Mouse (Mus musculus): ENCODE data around the gene Nup62. TPM values are rescaled to one million over a fixed set of nuclear protein-coding genes. Genes with fewer than 3 reads are reported as not detected.

The Nup62 gene
- polyA plus RNA-seq, 1 experiment from 2014 or later = 98.6 TPM

DNA sequence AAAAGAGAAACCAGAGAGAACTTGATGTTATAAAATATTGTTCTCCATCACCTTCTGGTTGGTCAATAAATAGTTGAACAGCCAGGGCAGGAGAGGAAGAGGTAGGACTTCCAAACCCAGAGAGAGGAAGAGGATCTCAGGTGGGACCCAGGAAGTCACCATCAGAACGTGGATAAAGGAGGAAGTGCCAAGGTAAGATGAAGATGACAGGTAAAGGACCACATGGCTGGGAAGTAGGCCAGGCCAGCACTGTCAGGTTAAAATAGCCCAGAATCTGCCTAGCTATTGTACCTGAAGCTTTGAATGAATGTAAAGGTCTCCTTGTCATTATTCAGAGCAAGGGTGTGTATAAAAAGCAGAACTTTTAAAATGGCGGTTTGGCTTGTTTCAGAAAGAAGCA is 7.0 kb upstream of the Nup62 start:
- Histone ChIP-seq H3K27ac (ENCODE audit: low read length) (no peak overlapping the region), H3K9me3 (ENCODE audit: control insufficient read depth, low read length) (no peaks in the 10 kb centered on the region), H3K36me3 (ENCODE audit: control insufficient read depth, insufficient read depth, low read length) (peaks cover 5% of the 10 kb centered on the region), H3K4me2 (ENCODE audit: low read depth, low read length) (no peak overlapping the region), H3K27me3 (ENCODE audit: control insufficient read depth, insufficient read depth, low read depth, low read length) (no peaks in the 10 kb centered on the region), H3K4me1 (replicated peaks; ENCODE audit: control insufficient read depth, insufficient read depth, low read length) (no peaks in the 10 kb centered on the region), H3K4me3 (ENCODE audit: low read length) (no peak overlapping the region), H3K9ac (ENCODE audit: low read length) (no peak overlapping the region)
- ATAC-seq (ENCODE audit: low read depth) = no peak
- whole genome bisulfite sequencing = 77% methylated on average over 2 of the region's 2 CpGs

DNA sequence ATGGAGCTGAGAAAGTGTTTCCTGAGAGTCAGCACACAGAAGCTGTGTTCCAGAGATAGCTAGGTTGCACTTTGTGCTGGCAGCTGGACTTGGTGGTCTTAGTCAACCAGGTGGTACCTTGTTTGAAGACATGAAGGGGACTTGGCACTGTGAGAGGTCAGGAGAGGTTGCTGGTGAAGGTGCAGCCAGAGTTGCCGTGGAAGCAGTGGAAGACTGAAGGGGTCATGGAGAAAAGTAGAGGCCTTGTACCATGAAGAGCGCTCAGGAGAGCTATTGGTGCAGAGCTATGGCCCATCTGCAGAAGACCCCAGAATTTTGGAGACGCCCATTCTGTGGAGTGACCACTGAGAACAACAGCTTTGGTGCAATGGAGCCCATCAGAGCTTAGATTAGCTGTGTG is 6.4 kb upstream of the Nup62 start:
- Histone ChIP-seq H3K9ac (ENCODE audit: low read length) (no peak overlapping the region), H3K9me3 (ENCODE audit: control insufficient read depth, low read length) (no peaks in the 10 kb centered on the region), H3K4me1 (replicated peaks; ENCODE audit: control insufficient read depth, insufficient read depth, low read length) (no peaks in the 10 kb centered on the region), H3K4me3 (ENCODE audit: low read length) (no peak overlapping the region), H3K27me3 (ENCODE audit: control insufficient read depth, insufficient read depth, low read depth, low read length) (no peaks in the 10 kb centered on the region), H3K27ac (ENCODE audit: low read length) (no peak overlapping the region), H3K4me2 (ENCODE audit: low read depth, low read length) (no peak overlapping the region), H3K36me3 (ENCODE audit: control insufficient read depth, insufficient read depth, low read length) (peaks cover 7% of the 10 kb centered on the region)
- WGBS = 91% methylated on average over 3 of the region's 3 CpGs
- no peak for ATAC-seq (ENCODE audit: low read depth)

DNA sequence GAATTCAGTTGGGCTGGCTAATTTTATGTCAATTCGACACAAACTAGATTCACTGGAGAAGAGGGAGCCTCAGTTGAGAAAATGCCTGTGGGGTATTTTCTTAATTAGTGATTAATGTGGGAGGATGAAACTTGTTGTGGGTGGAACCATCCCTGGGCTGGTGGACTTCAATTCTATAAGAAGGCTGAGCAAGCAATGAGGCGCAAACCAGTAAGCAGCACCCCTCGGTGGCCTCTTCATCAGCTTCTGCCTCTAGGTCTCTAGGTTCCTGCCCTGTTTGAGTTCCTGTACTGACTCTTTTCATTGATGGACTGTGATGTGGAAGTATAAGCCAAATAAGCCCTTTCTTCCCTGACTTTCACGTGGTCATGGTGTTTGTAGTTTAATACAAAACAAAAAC is 5.5 kb upstream of the Nup62 start:
- H3K4me1 ChIP-seq (replicated peaks; ENCODE audit: control insufficient read depth, insufficient read depth, low read length) = peaks cover 5% of the 10 kb centered on the region; the same call in 1 of the 2 replicates
- ATAC-seq (ENCODE audit: low read depth) = no peak
- WGBS = 80% methylated on average over 4 of the region's 4 CpGs

DNA sequence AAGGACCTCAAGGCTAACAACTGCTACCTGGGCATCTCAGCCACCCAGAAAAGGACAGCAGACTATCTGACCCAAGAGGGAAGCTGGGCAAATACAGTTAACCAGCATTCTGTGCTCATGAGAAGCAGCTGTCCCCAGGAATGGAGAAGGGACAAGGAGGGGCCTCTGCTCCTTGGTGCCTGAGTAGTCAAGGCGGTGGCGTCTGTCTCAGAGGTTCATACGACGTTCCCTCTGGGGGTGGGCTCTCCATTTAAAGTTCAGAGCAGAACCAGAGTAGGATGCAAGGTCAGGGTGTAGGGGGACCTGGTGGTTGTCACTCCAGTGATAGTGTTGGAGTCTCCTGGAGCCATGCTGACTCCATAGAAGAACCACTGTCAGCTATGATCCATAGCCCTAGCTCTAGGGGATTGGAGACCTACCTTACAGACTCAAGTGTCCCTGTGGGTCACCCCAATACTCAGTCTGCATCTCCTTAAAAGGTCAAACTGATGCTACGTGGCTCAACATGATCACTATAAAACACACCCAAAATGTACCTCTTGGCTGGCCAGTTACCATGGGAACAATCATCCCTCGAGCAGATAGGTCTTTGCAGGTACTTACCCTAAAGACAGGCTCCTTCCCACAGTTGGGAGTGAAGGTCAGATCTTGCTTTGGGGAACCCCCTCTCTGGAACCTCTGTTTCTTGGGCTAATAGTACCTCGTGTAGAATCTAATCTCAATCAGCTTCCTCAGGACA is 4.9 kb upstream of the Nup62 start:
- H3K9me3 ChIP-seq (ENCODE audit: control insufficient read depth, low read length) = no peaks in the 10 kb centered on the region
- WGBS = 80% methylated on average over 7 of the region's 7 CpGs
- no peak overlapping the region for H3K27ac ChIP-seq (ENCODE audit: low read length)
- peaks cover 7% of the 10 kb centered on the region for H3K36me3 ChIP-seq (ENCODE audit: control insufficient read depth, insufficient read depth, low read length)
- H3K4me3 ChIP-seq (ENCODE audit: low read length) = no peak overlapping the region
- H3K27me3 ChIP-seq (ENCODE audit: control insufficient read depth, insufficient read depth, low read depth, low read length) = no peaks in the 10 kb centered on the region
- no peak overlapping the region for H3K9ac ChIP-seq (ENCODE audit: low read length)
- H3K4me1 ChIP-seq (replicated peaks; ENCODE audit: control insufficient read depth, insufficient read depth, low read length) = peaks cover 5% of the 10 kb centered on the region; the same call in 1 of the 2 replicates
- H3K4me2 ChIP-seq (ENCODE audit: low read depth, low read length) = no peak overlapping the region
- ATAC-seq (ENCODE audit: low read depth) = no peak

More for the DNA sequence above, 5.5 kb upstream of the Nup62 start:
- Histone ChIP-seq H3K27me3 (ENCODE audit: control insufficient read depth, insufficient read depth, low read depth, low read length) (no peaks in the 10 kb centered on the region), H3K9me3 (ENCODE audit: control insufficient read depth, low read length) (no peaks in the 10 kb centered on the region), H3K4me2 (ENCODE audit: low read depth, low read length) (no peak overlapping the region), H3K9ac (ENCODE audit: low read length) (no peak overlapping the region), H3K4me3 (ENCODE audit: low read length) (no peak overlapping the region), H3K36me3 (ENCODE audit: control insufficient read depth, insufficient read depth, low read length) (peaks cover 7% of the 10 kb centered on the region), H3K27ac (ENCODE audit: low read length) (no peak overlapping the region)

DNA sequence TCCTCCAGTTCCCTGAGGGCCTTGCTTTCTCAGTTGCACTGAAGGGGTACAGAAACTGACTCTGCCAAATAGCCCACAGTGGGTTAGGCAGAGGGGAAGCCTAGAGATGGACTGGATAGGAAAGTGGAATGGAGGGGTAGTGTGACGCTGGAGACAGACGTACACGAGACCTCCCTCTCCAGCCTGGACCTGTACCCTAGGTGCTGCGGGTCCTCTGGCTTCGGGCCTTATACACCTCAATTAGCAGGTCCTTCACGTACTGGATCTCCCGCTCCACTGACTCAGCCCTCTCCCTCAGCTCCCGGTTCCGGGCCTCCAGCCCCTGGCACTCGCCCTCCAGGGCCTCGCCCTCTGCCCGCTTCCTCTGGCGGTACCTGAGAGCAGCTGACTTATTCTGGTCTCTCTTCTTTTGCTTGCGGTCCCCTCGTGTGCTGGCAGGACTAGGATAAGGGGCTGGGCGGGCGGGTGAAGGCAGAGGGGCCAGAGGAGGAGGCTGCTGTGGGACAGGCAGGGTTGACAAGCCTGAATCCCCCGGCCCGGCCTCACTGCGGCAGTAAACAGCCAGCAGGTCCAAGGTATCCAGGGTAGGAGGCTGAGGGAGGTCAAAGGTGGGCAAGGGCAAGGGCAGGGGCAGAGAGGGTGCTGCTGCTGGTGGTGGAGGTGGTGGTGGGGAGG is 3.1 kb upstream of the Nup62 start:
- Histone ChIP-seq H3K4me3 (ENCODE audit: low read length) (no peak overlapping the region), H3K27me3 (ENCODE audit: control insufficient read depth, insufficient read depth, low read depth, low read length) (no peaks in the 10 kb centered on the region), H3K9ac (ENCODE audit: low read length) (no peak overlapping the region), H3K36me3 (ENCODE audit: control insufficient read depth, insufficient read depth, low read length) (peaks cover 7% of the 10 kb centered on the region), H3K4me1 (replicated peaks; ENCODE audit: control insufficient read depth, insufficient read depth, low read length) (peaks cover 9% of the 10 kb centered on the region), H3K27ac (ENCODE audit: low read length) (no peak overlapping the region), H3K9me3 (ENCODE audit: control insufficient read depth, low read length) (no peaks in the 10 kb centered on the region), H3K4me2 (ENCODE audit: low read depth, low read length) (no peak overlapping the region)
- no peak for ATAC-seq (ENCODE audit: low read depth)
- WGBS = 89% methylated on average over 20 of the region's 20 CpGs

DNA sequence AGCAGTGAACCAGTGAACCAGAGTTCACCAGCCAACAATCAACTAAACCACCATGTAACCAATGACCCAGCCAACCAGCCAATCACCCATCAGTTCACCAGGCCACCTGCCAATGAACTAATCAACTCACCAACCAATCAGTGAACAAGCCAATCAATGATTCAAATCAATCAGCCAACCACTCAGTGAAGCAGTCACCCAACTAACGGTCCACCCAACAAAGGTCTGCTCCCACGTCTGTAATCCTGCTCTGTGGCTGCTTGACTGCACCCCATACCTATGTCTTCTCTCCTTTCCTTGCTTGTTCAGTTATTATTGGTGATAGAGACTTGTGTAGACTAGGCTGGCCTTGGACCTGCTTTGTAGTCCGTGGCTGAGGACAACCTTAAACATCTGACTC is 1.9 kb upstream of the Nup62 start:
- Histone ChIP-seq H3K27me3 (ENCODE audit: control insufficient read depth, insufficient read depth, low read depth, low read length) (no peaks in the 10 kb centered on the region), H3K4me1 (replicated peaks; ENCODE audit: control insufficient read depth, insufficient read depth, low read length) (peaks cover 21% of the 10 kb centered on the region), H3K36me3 (ENCODE audit: control insufficient read depth, insufficient read depth, low read length) (peaks cover 7% of the 10 kb centered on the region), H3K9ac (ENCODE audit: low read length) (no peak overlapping the region), H3K4me2 (ENCODE audit: low read depth, low read length) (no peak overlapping the region), H3K27ac (ENCODE audit: low read length) (no peak overlapping the region), H3K4me3 (ENCODE audit: low read length) (no peak overlapping the region), H3K9me3 (ENCODE audit: control insufficient read depth, low read length) (no peaks in the 10 kb centered on the region)
- no peak for ATAC-seq (ENCODE audit: low read depth)
- 88% methylated on average over 3 of the region's 3 CpGs for WGBS

DNA sequence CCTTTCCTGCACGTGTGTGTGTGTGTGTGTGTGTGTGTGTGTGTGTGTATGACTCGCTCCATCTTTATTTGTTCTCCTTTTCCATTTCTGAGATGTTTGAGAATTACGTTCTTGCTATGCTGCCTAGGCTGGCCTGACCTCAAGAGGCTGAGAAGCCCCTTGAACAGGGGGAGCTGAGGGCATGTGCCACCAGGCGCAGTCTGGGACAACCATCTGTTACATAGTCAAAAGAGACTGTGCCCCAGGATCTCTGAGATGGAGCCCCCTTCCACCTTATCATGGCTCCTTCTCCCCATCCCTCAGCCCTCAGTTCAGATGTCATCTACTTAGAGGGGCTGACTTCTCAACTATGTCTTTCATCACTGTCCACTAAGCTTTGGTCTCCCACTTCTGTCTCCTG is 1.5 kb upstream of the Nup62 start:
- Histone ChIP-seq H3K27ac (ENCODE audit: low read length) (no peak overlapping the region), H3K4me2 (ENCODE audit: low read depth, low read length) (no peak overlapping the region), H3K4me3 (ENCODE audit: low read length) (no peak overlapping the region), H3K4me1 (replicated peaks; ENCODE audit: control insufficient read depth, insufficient read depth, low read length) (peaks cover 25% of the 10 kb centered on the region), H3K27me3 (ENCODE audit: control insufficient read depth, insufficient read depth, low read depth, low read length) (no peaks in the 10 kb centered on the region), H3K9me3 (ENCODE audit: control insufficient read depth, low read length) (no peaks in the 10 kb centered on the region), H3K36me3 (ENCODE audit: control insufficient read depth, insufficient read depth, low read length) (peaks cover 7% of the 10 kb centered on the region), H3K9ac (ENCODE audit: low read length) (no peak overlapping the region)
- no peak for ATAC-seq (ENCODE audit: low read depth)
- 83% methylated on average over 4 of the region's 4 CpGs for WGBS

DNA sequence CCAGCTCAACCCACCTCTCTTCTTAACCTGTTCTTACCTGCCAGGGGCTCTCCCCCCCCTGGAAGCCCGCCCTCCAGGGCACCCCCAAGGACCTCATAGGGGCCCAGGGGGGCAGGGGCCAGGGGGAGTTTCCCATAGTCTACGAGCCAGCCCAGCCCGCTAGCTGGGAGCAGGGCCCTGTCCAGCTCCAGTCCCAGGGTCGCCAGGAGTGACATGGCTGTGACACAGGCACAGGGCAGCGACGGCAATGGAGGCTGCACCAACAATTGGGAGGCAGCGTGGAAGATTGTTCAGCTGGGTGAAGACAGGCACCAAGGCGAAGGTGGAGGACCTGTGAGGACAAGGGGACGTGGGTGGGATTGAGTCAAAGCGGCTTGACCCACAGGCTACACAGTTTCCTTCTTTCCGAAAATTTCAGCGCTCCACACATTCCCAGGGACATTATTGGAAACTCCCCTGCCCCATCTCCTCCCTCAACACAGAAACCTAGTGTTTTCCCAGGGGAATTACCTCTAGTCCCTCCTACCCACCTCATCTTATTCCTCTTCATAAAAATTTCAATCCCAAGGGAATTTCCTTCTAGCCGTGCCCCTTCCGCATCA is 835 bp upstream of the Nup62 start:
- peak overlapping the region; percentile 59 for H3K9ac ChIP-seq (ENCODE audit: low read length)
- peak overlapping the region; percentile 88 for H3K4me2 ChIP-seq (ENCODE audit: low read depth, low read length)
- H3K4me1 ChIP-seq (replicated peaks; ENCODE audit: control insufficient read depth, insufficient read depth, low read length) = peaks cover 29% of the 10 kb centered on the region
- peak overlapping the region; percentile 83 for H3K4me3 ChIP-seq (ENCODE audit: low read length)
- peaks cover 7% of the 10 kb centered on the region for H3K36me3 ChIP-seq (ENCODE audit: control insufficient read depth, insufficient read depth, low read length)
- H3K27me3 ChIP-seq (ENCODE audit: control insufficient read depth, insufficient read depth, low read depth, low read length) = no peaks in the 10 kb centered on the region
- no peak for ATAC-seq (ENCODE audit: low read depth)
- no peaks in the 10 kb centered on the region for H3K9me3 ChIP-seq (ENCODE audit: control insufficient read depth, low read length)
- peak overlapping the region; percentile 97 for H3K27ac ChIP-seq (ENCODE audit: low read length)
- 31% methylated on average over 14 of the region's 14 CpGs for WGBS

DNA sequence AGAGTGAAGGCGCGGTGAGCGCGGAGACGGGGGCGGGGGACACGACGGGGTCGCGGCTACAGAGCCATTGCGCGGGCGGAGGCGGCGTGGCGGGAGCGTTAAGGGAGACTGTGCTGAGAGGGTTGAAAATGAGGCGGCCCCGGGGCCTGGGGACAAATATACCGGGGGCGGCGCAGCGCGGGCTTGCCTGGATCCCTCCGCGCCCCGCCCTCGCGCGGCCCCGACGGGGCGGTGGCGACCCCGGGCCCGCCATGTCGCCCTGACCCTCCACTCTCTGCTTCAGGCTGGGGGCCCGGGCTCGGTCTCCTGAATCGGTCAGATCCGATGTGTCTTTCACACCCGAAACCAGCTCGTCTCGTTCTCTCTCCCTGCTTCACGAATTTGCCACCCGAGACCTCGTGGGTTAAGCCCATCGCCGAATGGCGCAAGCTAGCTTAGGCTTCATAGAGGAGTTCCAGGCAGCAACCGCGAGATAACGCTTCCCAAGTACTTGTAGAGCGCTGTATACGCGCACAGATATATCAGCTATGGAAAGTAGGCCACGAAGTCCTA is 658 bp downstream of the Nup62 start, which contains the start of gene Atf5:
Gene Atf5 (minus strand): TSS at position 189 of the 552 bp plus-strand sequence.
- under 1% methylated on average over 52 of the region's 57 CpGs for WGBS
- Histone ChIP-seq H3K4me1 (replicated peaks; ENCODE audit: control insufficient read depth, insufficient read depth, low read length) (peaks cover 32% of the 10 kb centered on the region), H3K4me2 (ENCODE audit: low read depth, low read length) (peak within 1 kb of the TSS; percentile 88), H3K27me3 (ENCODE audit: control insufficient read depth, insufficient read depth, low read depth, low read length) (no peaks in the 10 kb centered on the region), H3K36me3 (ENCODE audit: control insufficient read depth, insufficient read depth, low read length) (peaks cover 7% of the 10 kb centered on the region), H3K27ac (ENCODE audit: low read length) (peak within 1 kb of the TSS; percentile 97), H3K9ac (ENCODE audit: low read length) (peak within 1 kb of the TSS; percentile 96), H3K9me3 (ENCODE audit: control insufficient read depth, low read length) (no peaks in the 10 kb centered on the region), H3K4me3 (ENCODE audit: low read length) (peak within 1 kb of the TSS; percentile 83)
- ATAC-seq (ENCODE audit: low read depth) = peak; percentile 43

Measured in lung, embryonic 16.5 days (tissue).